Mouse (Mus musculus) erythroblast, adult 5-6 weeks (primary cell): ENCODE results near the gene Myh14. TPM values are rescaled to one million over a fixed set of nuclear protein-coding genes. Genes with fewer than 3 reads are reported as not detected.
"Not testable (repeated sequence)": the region's sequence is repeated elsewhere in the genome, so short reads cannot be mapped to it uniquely, and the experiment has no call there.

ENCODE experiments used
- ATAC-seq: replicated peaks from 2 replicates; pipeline ENCODE4 v1.8.0; 2016; ENCODE audit warnings: moderate number of reproducible peaks, mild to moderate bottlenecking, moderate TSS enrichment, inconsistent platforms; ENCODE audit not compliant: poor library complexity, low FRiP score, severe bottlenecking
- total RNA-seq, 2 experiments: library from RNA; stranded (forward) in 1 of 2; stranded (reverse) in 1 of 2; fragments of 150-400 nt in 1 of 2; fragments of 200-764, 138-1000 nt in 1 of 2; gene quantifications; 2 replicates each; pipeline versions ENCODE4 v1.2.3 to v1.2.4; 2015 to 2017; ENCODE audit warnings: low replicate concordance in 2 of 2

Gene Myh14
- total RNA-seq (2015; ENCODE audit: low replicate concordance), result not detected in 2 replicates
- total RNA-seq (2017; ENCODE audit: low replicate concordance), result not detected in 2 replicates

DNA sequence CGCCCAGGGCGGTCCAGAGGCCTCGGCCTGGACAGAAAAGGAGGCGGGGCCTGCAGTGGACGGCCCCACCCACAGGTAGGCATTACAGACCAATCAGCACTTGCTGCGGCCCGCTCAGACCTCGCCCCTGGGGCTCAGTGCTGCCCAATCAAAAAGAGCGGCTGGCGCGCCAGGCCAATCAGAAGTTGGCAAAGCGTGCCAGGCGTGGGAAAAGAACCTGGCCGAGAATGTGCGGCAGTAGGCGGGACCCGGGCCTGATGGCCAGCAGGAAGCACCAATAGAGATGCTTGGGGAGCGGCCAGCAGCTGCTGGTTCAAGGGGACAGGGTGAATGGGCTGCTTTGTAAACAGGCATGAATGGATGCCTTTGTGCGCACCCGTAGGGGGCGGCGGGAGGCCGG lies at the start of gene Myh14:
Gene Myh14, minus strand, starts transcription at position 41 of the 400 bp plus-strand sequence.
- peak; percentile 58; the same call in 1 of the 2 replicates for ATAC-seq

DNA sequence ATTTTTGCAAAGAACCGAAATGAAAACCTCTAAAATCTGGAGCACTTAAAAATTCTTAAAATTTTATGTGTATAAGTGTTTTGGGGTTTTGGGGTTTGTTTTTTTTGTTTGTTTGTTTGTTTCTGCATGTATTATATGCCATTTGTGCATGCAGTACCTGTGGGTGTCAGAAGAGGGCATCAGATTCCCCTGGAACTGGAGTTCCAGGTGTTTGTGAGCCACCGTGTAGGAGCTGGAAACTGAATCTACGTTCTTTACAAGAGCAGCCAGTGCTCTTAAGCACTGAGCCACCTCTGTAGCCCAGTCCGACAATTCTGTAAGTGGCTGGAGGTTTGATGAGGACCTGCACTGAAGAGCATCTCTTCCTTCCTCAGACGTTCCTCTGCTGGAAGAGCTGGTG lies 39.2 kb upstream of the Myh14 start:
- no peak for ATAC-seq

DNA sequence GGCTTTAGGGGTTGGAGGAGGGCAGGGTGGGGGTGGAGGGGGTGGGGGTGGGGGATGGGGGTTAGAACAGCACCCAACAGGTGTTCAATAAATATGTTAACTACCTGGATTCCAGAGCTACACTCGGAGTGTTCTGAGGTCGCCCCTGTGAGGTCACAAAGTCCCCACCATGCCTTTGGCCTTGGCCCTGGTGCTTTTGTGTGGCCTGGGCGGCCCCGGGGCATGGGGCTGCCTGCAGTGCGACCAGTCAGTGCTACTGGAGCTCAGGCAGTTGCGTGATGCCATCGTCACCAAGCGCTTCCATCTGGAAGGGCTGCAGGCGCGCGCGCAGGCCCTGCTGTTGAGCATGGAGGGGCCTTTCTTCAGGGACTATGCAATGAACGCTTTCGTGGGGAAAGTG lies 37.9 kb upstream of the Myh14 start, which contains the start of gene Izumo2:
Gene Izumo2, plus strand, starts transcription at position 169 of the 400 bp plus-strand sequence.
- no peak for ATAC-seq

DNA sequence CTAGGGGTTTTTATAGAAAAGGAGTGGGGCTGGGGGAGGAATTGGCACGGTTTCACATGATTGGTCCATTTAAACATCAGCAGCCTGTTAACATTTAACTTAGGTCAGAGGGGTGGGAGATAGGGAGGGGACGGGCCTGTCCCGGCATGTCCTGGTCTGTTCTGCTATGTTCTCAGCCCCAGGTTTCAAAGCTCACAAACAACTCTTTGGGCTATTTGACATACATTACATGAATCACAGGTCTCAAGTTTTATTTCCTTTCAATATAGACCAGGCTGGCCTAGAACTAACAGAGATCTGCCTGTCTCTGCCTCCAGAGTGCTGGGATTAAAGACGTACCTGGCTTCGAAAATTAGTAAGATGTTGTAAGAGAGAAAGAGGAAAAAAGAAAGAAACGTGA lies 37.5 kb upstream of the Myh14 start:
- not testable (repeated sequence) for ATAC-seq

DNA sequence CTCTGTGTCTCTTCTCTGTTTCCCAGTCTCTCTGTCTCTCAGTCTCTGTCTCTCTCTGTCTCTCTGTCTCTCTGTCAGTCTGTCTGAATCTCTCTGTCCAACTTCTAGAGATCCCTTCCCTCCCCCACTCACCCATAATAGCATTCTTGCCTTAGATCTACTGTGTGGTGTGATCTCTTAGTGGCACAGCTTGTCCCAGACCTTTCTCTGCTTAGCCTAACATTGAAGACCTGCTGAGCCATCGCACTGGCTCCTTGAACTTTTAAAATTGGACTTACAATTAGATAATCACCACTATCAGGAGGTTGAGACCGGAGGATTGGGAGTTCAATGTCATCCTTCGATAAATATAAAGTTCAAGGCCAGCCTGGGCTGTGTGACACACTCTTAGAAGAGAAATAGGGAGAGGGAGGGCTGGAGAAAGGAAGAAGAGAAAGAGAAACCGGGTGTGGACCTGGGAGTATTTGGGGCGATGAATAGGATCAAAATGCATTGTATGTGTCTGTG lies 36.6 kb upstream of the Myh14 start:
- ATAC-seq, result no peak

DNA sequence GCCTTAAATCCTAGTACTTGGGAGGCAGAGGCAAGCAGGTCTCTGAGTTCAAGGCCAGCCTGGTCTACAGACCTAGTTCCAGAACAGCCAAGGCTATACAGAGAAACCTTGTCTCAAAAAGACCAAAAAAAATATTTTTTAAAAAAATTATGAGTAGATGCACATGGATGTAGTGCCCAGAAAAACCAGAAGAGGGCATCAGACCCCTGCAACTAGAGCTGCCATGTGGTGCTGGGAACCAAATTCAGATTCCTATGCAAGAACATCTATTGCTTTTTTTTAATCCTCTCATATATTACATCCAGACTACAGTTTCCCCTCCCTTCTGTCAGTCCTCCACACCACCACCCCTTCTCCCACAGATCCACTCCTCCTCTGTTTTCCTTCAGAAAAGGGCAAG lies 35.7 kb upstream of the Myh14 start:
- ATAC-seq, result no peak

DNA sequence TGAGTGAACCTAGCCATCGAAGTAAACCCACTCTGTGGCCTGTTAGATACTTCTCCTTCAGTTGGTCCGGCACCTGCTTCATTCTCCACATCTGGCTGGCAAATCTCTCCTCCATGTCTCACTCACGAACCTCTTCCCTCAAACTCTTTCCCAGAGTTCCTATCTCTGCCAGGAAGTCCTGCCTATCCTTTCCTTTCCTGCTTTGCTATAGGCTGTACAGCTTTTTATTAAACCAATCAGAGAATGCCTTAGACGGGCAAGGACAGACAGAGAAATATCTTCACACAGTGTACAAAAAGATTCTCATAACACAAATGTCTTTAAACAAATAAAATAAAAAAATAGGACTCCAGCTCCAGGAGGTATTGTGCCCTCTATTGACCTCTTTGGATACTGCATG lies 34.4 kb upstream of the Myh14 start:
- ATAC-seq, result no peak

DNA sequence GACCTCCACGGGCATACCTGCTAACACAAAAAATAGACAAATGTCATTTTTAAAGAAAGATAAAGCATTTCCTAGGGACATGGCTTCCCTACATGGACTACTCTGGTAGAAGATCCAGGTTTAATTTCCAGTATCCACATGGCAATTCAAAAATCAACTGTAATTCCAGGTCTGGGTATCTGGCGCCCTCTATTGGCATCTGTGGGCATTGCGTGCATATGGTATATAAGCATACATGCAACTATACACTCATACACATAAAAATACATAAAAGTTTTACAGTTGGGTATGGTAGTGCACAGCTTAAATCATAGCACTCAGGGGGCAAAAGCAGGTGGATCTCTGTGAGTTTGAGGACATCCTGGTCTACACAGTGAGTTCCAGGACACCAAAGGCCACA lies 33.7 kb upstream of the Myh14 start:
- ATAC-seq, result peak; percentile 55; the same call in 1 of the 2 replicates

DNA sequence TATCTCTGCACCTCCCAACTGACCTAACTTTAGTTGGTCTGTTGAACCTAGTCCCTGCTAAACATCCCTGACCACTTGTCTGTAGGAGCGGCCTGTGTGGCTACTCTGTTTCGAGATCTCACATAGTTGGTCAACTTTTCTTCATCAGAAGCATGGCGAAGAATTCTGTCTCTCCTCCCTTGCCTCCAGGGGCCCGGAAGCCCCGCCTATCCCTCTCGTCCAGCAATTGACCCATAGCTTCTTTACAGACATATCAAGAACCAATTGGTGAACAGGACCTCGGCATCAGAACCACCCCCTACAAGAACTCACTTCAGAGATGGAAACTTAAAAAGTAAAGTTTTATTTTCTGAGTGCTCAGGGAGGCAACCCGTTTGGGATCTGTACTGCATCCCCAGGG lies 32.3 kb upstream of the Myh14 start:
- no peak for ATAC-seq

DNA sequence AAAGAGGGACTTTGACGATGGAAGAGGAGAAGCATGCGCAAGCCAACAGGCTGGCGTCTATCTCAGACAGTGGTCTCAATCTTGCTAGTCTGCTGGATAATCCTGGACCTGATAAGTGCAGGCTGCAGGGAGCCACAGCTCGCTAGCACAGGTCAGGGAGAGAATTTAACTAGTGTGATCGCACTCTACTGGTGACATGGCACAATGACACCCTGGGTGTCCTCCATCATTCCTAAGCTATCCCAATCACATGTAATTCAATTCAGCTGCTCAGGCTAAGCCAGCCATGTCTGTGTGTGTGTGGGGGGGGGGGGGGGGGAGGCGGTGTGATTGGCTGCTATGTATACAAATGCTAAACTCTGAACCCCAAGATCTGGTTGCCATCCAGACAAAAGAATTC lies 31.3 kb upstream of the Myh14 start:
- ATAC-seq, result no peak

DNA sequence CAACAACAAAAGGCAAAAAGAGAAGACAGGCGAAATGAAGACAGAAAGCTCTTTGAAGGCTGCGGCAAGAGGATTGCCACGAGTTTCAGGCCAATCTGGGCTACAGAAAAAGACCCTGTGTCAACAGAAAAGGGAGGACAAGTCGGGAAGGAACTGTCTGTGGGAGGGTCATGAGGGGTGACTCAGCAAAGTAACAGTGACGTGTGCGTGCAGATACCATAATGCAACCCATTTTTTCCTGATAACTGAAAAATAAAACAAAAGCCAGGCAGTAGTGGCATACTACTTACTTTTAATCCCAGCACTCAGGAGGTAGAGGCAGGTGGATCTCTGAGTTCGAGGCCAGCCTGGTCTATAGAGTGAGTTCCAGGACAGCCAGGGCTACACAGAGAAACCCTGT lies 27.3 kb upstream of the Myh14 start:
- no peak for ATAC-seq

DNA sequence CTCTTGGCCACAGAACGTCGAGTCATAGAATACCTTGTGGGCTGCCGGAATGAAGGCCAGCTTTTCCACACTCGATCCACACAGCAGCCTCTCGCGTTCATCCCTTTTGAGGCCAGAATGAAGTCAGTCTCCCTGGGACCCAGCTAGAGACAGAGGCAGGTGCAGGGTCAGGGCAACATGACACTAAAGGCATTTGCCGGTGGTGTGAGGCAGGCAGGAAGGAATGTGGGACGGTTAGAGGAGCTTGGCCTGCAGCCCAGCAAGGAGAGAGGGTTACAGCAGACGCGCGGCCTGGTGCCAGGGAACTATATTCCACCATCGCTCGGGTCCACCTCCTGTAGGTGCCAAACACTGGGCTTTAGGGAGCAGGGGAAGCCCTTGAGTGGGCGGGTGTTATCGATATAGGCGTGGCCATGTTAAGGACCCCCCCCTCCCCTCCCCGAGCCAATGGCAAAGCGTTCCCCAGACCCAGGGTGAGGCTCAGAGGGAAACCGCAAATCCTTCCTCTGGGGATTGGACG lies 26.6 kb upstream of the Myh14 start:
- no peak for ATAC-seq

DNA sequence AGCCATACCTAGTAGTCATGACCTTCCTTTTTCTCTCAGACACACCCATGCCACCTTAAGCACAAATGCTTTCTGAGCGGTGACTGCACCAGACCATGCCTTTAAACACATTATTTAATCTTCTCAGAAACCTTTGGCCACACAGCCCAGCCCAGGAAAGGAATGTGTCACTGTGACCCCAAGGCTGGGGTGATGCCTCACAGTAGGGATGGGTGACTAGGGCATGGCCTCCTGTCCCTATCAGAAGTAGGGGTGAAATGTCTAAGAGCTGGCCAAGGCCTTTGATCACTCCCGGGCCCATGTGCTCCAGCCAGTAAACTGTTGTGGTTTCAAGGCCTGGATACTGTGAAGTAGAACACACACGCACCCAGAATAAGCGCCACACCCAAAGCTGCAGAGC lies 24.6 kb upstream of the Myh14 start:
- no peak for ATAC-seq

DNA sequence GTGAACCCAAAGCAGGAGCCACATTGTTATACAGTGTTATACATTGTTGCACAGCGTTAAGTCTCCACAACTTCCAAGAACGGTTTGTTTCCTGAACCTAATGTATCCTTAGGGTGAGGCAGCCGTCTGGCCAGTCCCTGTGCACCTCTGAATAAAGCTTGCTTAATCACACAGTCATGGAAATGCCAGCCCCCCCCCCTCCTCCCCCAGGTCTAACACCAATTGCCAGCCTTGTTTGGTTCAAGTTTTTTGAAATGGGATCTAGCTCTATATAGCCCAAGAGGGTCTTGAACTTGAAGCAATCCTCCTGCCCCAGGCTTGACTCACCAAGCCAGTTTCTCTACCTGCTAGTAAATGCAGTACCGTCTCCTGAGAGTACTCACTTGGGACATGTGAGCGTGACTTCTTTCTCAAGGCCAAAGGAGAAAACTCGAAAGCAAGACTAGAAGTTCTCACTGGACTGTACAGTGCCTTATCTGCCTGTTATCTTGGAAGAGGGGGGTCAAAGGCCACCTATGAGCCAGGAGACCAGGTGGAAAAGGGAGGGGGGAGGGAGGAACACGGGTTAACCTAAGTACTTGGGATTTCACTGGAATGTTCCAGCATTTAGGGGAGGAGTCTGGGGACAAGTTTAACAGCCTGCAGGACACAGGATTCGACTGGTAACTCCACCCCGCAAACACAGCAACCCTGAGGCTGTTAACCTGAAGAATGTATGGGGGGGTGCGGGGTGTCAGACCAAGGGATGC lies 23.0 kb upstream of the Myh14 start:
- no peak for ATAC-seq

DNA sequence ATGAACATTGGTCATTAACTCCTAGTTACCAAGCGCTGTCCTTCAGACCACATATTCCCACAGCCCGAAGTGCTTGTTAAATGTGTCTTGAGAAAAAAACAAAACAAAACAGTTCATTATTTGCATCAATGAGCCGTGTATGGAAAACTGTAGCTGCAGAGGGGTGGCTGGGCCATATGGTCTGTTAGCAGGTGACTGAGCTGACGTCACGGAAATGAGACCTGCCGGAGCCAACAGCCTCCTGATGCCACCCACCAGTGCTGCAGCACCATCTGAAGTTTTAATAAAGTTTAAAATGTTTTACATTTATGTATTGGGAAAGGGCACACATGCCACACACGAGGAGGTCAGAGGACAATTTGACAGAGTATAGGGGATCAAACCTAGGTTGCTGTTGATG lies 18.7 kb upstream of the Myh14 start:
- no peak for ATAC-seq

DNA sequence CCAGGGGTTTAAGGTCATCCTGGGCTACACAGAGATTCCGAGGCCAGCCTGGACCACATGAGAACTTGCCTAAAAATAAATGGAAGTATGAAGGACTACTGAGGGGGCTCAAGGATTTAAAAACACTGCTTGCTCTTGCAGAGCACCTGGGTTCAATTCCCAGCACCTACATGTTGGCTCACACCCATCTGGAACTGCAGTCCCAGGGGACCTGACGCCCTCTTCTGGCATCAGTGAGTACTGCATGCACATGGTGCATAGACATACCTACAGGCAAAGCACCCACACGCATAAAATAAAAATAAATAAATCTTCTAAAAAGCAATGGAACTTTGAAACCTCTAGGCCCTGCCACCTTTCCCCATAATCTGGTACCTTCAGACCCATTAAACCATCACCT lies 18.2 kb upstream of the Myh14 start:
- no peak for ATAC-seq

DNA sequence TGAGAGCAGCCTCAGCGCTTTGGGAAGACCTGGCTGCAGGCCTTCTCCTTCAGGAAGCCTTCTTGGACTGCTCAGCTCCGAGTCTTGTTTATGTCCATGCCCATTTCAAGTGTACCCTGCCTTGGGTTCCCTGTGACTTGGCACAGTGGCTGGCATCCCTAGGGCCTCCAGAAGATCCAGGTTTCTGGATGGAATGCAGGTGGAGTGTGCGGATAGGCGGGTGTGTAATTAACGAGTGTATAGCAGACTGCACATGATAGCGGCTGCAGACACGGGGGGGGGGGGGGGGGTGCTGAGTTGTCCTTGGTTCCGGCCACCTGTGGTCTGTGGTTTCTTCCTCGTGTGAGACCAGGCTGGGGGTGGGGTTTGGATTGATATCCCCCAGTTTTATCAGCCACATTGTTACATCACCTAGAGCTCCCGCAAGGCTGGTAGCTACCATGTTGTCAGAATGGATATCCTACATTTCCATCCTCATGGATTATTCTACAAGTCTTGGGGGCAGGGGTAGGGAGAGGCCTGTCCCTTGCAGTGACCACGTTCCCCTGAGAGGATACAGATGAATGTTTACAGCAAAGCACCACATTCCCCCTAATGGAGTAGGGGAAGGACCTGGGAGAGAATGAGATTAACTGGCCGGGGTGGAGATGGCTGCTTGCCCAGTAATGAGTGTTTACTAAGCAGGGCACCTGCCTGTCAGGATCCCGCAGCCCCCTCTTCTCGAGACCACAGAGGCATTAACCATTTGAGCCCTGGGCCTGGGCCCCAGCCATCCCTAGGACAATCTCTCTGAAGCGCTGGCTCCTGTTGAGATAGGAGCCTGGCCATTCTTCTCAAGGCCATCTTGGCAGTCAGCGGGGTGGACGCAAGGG lies 15.1 kb upstream of the Myh14 start:
- ATAC-seq, result no peak

DNA sequence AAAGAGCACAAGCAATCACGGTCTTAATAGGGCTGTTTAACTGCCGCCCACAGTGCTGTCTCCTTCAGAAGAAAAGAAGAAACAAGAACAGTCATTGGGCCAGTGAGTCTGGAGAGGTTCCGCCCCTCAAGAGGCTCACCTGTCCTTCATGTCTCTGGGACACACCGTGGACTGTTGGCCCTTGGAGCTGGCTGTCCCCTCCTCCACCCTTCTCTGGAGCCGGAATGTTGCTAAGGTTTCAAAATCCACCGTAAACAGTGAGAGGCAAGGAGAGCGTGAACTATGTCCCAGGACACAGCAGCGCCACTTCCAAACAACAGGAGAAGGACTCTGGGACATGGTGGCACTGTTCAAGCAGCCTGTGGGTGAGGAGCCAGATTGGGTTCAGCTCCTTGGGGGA lies 13.0 kb upstream of the Myh14 start:
- no peak for ATAC-seq

DNA sequence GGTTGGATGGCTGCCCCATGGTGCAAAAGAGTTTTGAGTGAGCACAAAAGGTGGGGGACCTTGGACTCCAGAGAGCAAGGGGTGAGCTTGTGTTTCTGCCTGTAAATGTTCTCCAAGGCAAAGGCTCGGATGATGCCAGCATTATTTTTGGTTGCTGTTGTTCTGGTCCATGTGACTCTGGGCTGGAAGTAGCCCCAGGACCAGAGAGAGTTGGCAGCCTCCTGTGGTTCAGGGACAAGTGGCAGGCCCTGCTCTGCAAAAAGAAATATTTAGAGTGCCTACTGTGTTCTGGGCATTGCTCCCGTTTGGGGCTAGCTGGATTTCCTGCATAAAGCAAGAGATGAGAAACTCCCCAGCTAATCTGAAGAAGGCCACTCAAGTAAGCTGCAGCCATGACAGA lies 6.0 kb upstream of the Myh14 start:
- no peak for ATAC-seq

DNA sequence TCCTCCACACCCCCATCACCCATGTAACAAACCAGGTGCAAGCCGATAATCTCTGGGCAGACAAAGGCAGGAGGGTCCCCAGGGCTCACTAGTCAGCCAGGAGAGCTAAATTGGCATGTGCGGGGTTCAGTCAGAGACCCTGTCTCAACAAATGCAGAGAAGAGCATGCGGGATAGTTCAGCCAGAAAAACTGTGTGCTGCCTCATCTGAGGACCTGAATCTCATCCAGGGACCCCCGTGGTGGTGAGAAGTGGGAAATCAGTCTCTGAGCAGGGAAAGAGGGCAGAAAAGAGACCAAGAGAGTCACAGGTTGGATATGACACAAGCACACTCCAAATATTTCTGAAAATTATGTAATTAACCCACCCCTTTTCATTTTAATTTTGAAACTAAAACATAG lies 5.5 kb upstream of the Myh14 start:
- no peak for ATAC-seq

DNA sequence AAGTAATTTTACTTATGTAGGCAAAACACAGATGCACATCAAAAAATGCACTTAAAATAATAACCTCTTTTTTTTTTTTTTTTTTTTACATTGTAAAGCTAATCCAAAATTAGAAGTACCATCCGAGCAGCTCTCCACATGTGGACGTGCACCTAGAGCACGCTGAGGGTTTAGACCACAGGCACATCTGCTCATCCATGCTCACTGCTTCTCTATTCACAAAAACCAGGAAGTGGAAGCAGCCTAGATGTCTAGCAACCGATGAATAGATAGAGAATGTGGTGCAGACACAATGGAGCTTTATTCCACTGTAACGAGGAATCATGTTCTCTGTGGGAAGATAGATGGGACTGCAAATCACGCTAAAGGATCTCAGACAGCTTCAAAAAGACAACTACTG lies 4.5 kb upstream of the Myh14 start:
- ATAC-seq, result no peak
